24 mouse cellular contexts compared by ENCODE assay signal in genomic region chr9:71479413-71479812, GRCm38 (mm10). TPM values are rescaled to one million over a fixed set of nuclear protein-coding genes. Genes with fewer than 3 reads are reported as not detected.
DNase-seq lines count a peak whose midpoint lies in the region; ATAC-seq and TF ChIP-seq lines count a peak whose summit lies in the region.
"Had no signal": no experiment of that assay in that cellular context is flagged by ENCODE, and none has a peak within 500 bp of the region (broad histone marks: within the 10 kb centered on the region; RNA-seq: fewer than 3 reads in every experiment).

No protein-coding gene starts in this region.

- no peak for TF ChIP-seq EP300 in lung, postnatal 0 days (IDR thresholded peaks at IDR 0.05)

- H3K27ac ChIP-seq in lung, postnatal 0 days (ENCODE audit: low read length), result no peak overlapping the region
- H3K27ac ChIP-seq in midbrain, embryonic 11.5 days (ENCODE audit: low read depth, low read length), result no peak overlapping the region
- H3K27ac ChIP-seq in midbrain, embryonic 13.5 days, result no peak overlapping the region
- H3K27ac ChIP-seq: embryonic facial prominence, embryonic 10.5 days; embryonic facial prominence, embryonic 12.5 days; forebrain, embryonic 13.5 days; forebrain, embryonic 15.5 days had no signal

- ATAC-seq in lung, postnatal 0 days, result peak; percentile 43; the same call in 1 of the 2 replicates
- ATAC-seq in midbrain, embryonic 11.5 days (ENCODE audit: low FRiP score), result no peak
- no peak for ATAC-seq in midbrain, embryonic 13.5 days
- ATAC-seq: activated CD4-positive, CD25-positive, alpha-beta regulatory T cell, adult 4 months; CD4-positive, CD25-positive, alpha-beta regulatory T cell, adult 4 months; forebrain, embryonic 13.5 days; forebrain, embryonic 15.5 days; Patski had no signal

- peaks cover 52% of the 10 kb centered on the region for H3K36me3 ChIP-seq in lung, postnatal 0 days (ENCODE audit: insufficient read depth, low read length)
- peaks cover 65% of the 10 kb centered on the region for H3K36me3 ChIP-seq in midbrain, embryonic 11.5 days (ENCODE audit: control insufficient read depth, insufficient read depth, low read length)
- H3K36me3 ChIP-seq in midbrain, embryonic 13.5 days, result peaks cover 87% of the 10 kb centered on the region

- WGBS in lung, postnatal 0 days, result 80% methylated on average over 9 of the region's 9 CpGs
- WGBS in midbrain, embryonic 11.5 days, result 98% methylated on average over 9 of the region's 9 CpGs
- 97% methylated on average over 9 of the region's 9 CpGs for WGBS in midbrain, embryonic 13.5 days

- H3K4me3 ChIP-seq in lung, postnatal 0 days (ENCODE audit: low read depth, low read length), result no peak overlapping the region
- no peak overlapping the region for H3K4me3 ChIP-seq in midbrain, embryonic 11.5 days (ENCODE audit: low read depth, low read length)
- no peak overlapping the region for H3K4me3 ChIP-seq in midbrain, embryonic 13.5 days (replicated peaks)
- H3K4me3 ChIP-seq: embryonic facial prominence, embryonic 10.5 days; embryonic facial prominence, embryonic 12.5 days; forebrain, embryonic 13.5 days; forebrain, embryonic 15.5 days had no signal

- H3K4me1 ChIP-seq in lung, postnatal 0 days (ENCODE audit: insufficient read depth, low read depth, low read length), result peaks cover 3% of the 10 kb centered on the region; the same call in 1 of the 2 replicates
- H3K4me1 ChIP-seq in midbrain, embryonic 11.5 days (ENCODE audit: control insufficient read depth, insufficient read depth, low read length), result peaks cover 2% of the 10 kb centered on the region; the same call in 1 of the 2 replicates
- peaks cover 6% of the 10 kb centered on the region for H3K4me1 ChIP-seq in midbrain, embryonic 13.5 days (replicated peaks)

- H3K4me2 ChIP-seq in lung, postnatal 0 days (replicated peaks; ENCODE audit: low read depth, low read length), result no peak overlapping the region
- no peak overlapping the region for H3K4me2 ChIP-seq in midbrain, embryonic 11.5 days
- H3K4me2 ChIP-seq in midbrain, embryonic 13.5 days (replicated peaks), result no peak overlapping the region
- H3K4me2 ChIP-seq: embryonic facial prominence, embryonic 12.5 days; forebrain, embryonic 13.5 days; forebrain, embryonic 15.5 days had no signal

- H3K9ac ChIP-seq in lung, postnatal 0 days (replicated peaks; ENCODE audit: low read depth), result no peak overlapping the region
- no peak overlapping the region for H3K9ac ChIP-seq in midbrain, embryonic 11.5 days (ENCODE audit: low read length)
- no peak overlapping the region for H3K9ac ChIP-seq in midbrain, embryonic 13.5 days (replicated peaks)
- H3K9ac ChIP-seq: embryonic facial prominence, embryonic 12.5 days; forebrain, embryonic 13.5 days; forebrain, embryonic 15.5 days had no signal

- no peaks in the 10 kb centered on the region for H3K27me3 ChIP-seq in lung, postnatal 0 days (replicated peaks; ENCODE audit: insufficient read depth, low read length)
- no peaks in the 10 kb centered on the region for H3K27me3 ChIP-seq in midbrain, embryonic 11.5 days (ENCODE audit: control insufficient read depth, insufficient read depth, low read length)
- H3K27me3 ChIP-seq in midbrain, embryonic 13.5 days, result no peaks in the 10 kb centered on the region
- H3K27me3 ChIP-seq: CH12.LX; embryonic facial prominence, embryonic 12.5 days; forebrain, embryonic 13.5 days; forebrain, embryonic 15.5 days; Patski had no signal

- TF ChIP-seq CTCF in lung, postnatal 0 days (IDR thresholded peaks at IDR 0.05), result no peak

- H3K9me3 ChIP-seq in lung, postnatal 0 days (ENCODE audit: low read length), result no peaks in the 10 kb centered on the region
- H3K9me3 ChIP-seq in midbrain, embryonic 11.5 days (ENCODE audit: control insufficient read depth, low read length), result no peaks in the 10 kb centered on the region
- no peaks in the 10 kb centered on the region for H3K9me3 ChIP-seq in midbrain, embryonic 13.5 days
- H3K9me3 ChIP-seq: embryonic facial prominence, embryonic 12.5 days; forebrain, embryonic 13.5 days; forebrain, embryonic 15.5 days; G1E had no signal

- peak; percentile 83 for DNase-seq in heart, adult 11 months
- DNase-seq in heart, adult 8-10 months (ENCODE audit: low spot score), result no peak
- peak; percentile 39 for DNase-seq in lung, postnatal 0 days (ENCODE audit: low spot score)
- DNase-seq in lung, adult 18-20 months, result no peak
- DNase-seq in midbrain, embryonic 11.5 days (ENCODE audit: low spot score, missing footprints), result peak; percentile 53
- DNase-seq: adrenal gland, adult 8-10 months; adrenal gland, postnatal 14 days; adrenal gland, postnatal 36 days; B cell, adult 2 months; cerebellum, adult 11-12 months; cerebellum, adult 2 months; cerebellum, adult 9-10 months; cerebellum, postnatal 10 days; cerebellum, postnatal 25 days had no signal

RNA-seq across cellular contexts. Expression of gene Polr2m, which starts 6.3 kb away (rescaled TPM):
- total RNA-seq in heart, adult 8-10 months (2022), result 100 to 1,000 TPM; 290 to 334 (median 304) TPM
- polyA plus RNA-seq in lung, postnatal 0 days (2015; fragmentation: Nextera tagmentation; extraction: Ambion mirVana), result 159 and 173 TPM in 2 replicates
- polyA plus RNA-seq in midbrain, embryonic 11.5 days (2014; fragmentation: Nextera tagmentation; extraction: Ambion mirVana), result 455 and 475 TPM in 2 replicates
- polyA plus RNA-seq in midbrain, embryonic 13.5 days (2015; fragmentation: Nextera tagmentation; extraction: Ambion mirVana), result 366 and 377 TPM in 2 replicates

Comparison
In these comparisons a context has a peak if more than half of its experiments do, and no peak if none do; other contexts are left out.
1. DNase-seq: peak in heart, adult 11 months (single experiment), lung, postnatal 0 days (single experiment) and midbrain, embryonic 11.5 days (single experiment); none in heart, adult 8-10 months (single experiment) and lung, adult 18-20 months (0 of 2).